Mouse (Mus musculus): ENCODE measurements around the gene Troap.

DNA sequence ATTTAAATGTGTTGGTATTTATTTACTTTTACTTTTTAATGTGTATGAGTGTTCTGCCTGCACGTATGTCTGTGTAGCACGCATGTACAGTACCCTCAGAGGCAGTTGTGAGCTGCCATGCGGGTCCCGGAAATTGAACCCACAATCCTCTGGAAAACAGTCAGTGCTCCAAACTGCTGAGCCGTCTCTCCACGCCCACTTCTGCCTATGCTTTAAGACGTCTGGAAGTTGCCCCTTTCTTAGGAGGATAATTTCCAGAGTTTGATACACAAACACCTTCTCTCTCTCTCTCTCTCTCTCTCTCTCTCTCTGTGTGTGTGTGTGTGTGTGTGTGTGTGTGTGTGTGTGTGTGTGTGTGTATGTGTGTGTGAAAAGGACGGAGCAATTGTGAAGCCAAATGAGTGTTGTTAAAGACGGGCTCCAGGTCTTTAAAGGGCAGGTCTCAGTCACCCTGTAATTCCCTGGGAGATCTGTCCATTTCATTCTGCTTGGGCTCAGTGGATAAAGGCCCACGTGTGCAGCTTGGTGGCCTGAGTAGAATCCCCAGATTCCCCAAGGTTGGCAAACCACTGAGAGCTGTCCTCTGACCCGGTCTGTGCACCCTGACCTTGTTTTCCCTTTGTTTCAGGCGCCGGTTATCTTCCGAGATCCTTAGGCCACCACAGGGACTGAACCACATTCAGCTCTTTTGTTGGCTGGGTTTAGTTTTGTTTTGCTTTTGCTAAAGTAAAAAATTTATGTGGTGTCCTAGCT is 40.1 kb downstream of the Troap start:
- TF ChIP-seq REST (IDR thresholded peaks at IDR 0.05; ENCODE audit: insufficient read depth, insufficient read length) (no peak), POLR2AphosphoS2 (IDR thresholded peaks at IDR 0.05; ENCODE audit: insufficient read length, low read depth) (no peak), MAX (IDR thresholded peaks at IDR 0.05; ENCODE audit: low read depth) (no peak), POLR2A (IDR thresholded peaks at IDR 0.05; ENCODE audit: insufficient read length, low read depth) (no peak), USF1 (IDR thresholded peaks at IDR 0.05; ENCODE audit: low read depth) (no peak), MYOG (IDR thresholded peaks at IDR 0.05; ENCODE audit: control insufficient read depth in 1 of 3, insufficient read depth in 1 of 3, insufficient read length in 2 of 3, low read depth in 2 of 3) (no peak), E2F4 (IDR thresholded peaks at IDR 0.05; ENCODE audit: insufficient read depth) (no peak), CEBPB (IDR thresholded peaks at IDR 0.05; ENCODE audit: insufficient read depth, poor library complexity, severe bottlenecking) (no peak), TCF12 (IDR thresholded peaks at IDR 0.05; ENCODE audit: insufficient read depth, poor library complexity, severe bottlenecking) (no peak), MYOD1 (IDR thresholded peaks at IDR 0.05; ENCODE audit: control insufficient read depth in 1 of 3, insufficient read length in 2 of 3, low read depth in 2 of 3) (no peak), TCF3 (IDR thresholded peaks at IDR 0.05; ENCODE audit: insufficient read length, low read depth) (no peak), SRF (IDR thresholded peaks at IDR 0.05; ENCODE audit: control insufficient read depth, insufficient read length, low read depth) (no peak)
